Mouse (Mus musculus) kidney, embryonic 14.5 days (tissue): ENCODE data around the gene Opn5. TPM values are rescaled to one million over a fixed set of nuclear protein-coding genes. Genes with fewer than 3 reads are reported as not detected.

Experiments used
- ATAC-seq: fragments of 200-750 bp; cut with Nextera tagmentation; 2 replicates; pipeline ENCODE4 v1.8.0; 2017; ENCODE audit warnings: moderate number of reproducible peaks, mild to moderate bottlenecking, moderate TSS enrichment, moderate library complexity; ENCODE audit not compliant: low FRiP score, low TSS enrichment
- H3K27ac ChIP-seq: fragments of 300-500 bp; sonication (generic); 2 replicates; pipeline ENCODE4 v1.5.1; 2014; ENCODE audit warnings: low read depth, mild to moderate bottlenecking, low read length, moderate library complexity, mixed read lengths
- H3K27me3 ChIP-seq: fragments of 300-500 bp; sonication (generic); 2 replicates; pipeline ENCODE4 v1.6.1; 2014; ENCODE audit warnings: mild to moderate bottlenecking, low read length; ENCODE audit not compliant: control insufficient read depth, insufficient read depth
- H3K36me3 ChIP-seq: fragments of 300-500 bp; sonication (generic); 2 replicates; pipeline ENCODE4 v1.6.1; 2014; ENCODE audit warnings: low read length, mixed read lengths; ENCODE audit not compliant: control insufficient read depth, insufficient read depth
- H3K4me1 ChIP-seq: fragments of 300-500 bp; sonication (generic); 2 replicates; pipeline ENCODE4 v1.6.1; 2014; ENCODE audit warnings: low read length, mixed read lengths; ENCODE audit not compliant: control insufficient read depth, insufficient read depth
- H3K4me2 ChIP-seq: fragments of 300-500 bp; sonication (generic); replicated peaks from 2 replicates; pipeline ENCODE4 v1.6.1; 2014; ENCODE audit warnings: low read depth, mild to moderate bottlenecking, low read length
- H3K4me3 ChIP-seq: fragments of 300-500 bp; sonication (generic); 2 replicates; pipeline ENCODE4 v1.5.1; 2014; ENCODE audit warnings: mild to moderate bottlenecking, low read length
- H3K9ac ChIP-seq: fragments of 300-500 bp; sonication (generic); 2 replicates; pipeline ENCODE4 v1.6.1; 2014; ENCODE audit warnings: low read depth, mild to moderate bottlenecking, low read length, moderate library complexity
- H3K9me3 ChIP-seq: fragments of 300-500 bp; sonication (generic); 2 replicates; pipeline ENCODE4 v1.6.1; 2016; ENCODE audit warnings: low read length; ENCODE audit not compliant: control insufficient read depth
- WGBS: fragments of 180-500 bp; shearing (Covaris S2); extraction: QIAGEN DNeasy Blood & Tissue Kit; methylation state at CpG from one replicate; pipeline ENCODE4 v1.1.7; 2014; 5-methylcytosine and 5-hydroxymethylcytosine counted together
- polyA plus RNA-seq: library from polyadenylated mRNA; unstranded; fragments of >200 nt; fragmentation: Nextera tagmentation; extraction: Ambion mirVana; gene quantifications from 2 replicates; pipeline ENCODE4 v1.2.1, GENCODE M21; 2014

The Opn5 gene
- polyA plus RNA-seq: 0.33 and 0.37 TPM in 2 replicates

- Histone ChIP-seq H3K4me3 (no peak within 1 kb of the TSS), H3K36me3 (no peaks in the 10 kb centered on the region), H3K27me3 (no peaks in the 10 kb centered on the region), H3K9me3 (no peaks in the 10 kb centered on the region), H3K4me2 (no peak within 1 kb of the TSS), H3K27ac (no peak within 1 kb of the TSS), H3K4me1 (no peaks in the 10 kb centered on the region; the same call in 1 of the 2 replicates), H3K9ac (no peak within 1 kb of the TSS)
- WGBS: 82% methylated on average over 8 of the region's 8 CpGs
- no peak for ATAC-seq
Measured at GRCm38 (mm10) chr17:42611295-42611694, at the start of gene Opn5. Opn5 (minus strand) TSS chr17:42611395.

DNA sequence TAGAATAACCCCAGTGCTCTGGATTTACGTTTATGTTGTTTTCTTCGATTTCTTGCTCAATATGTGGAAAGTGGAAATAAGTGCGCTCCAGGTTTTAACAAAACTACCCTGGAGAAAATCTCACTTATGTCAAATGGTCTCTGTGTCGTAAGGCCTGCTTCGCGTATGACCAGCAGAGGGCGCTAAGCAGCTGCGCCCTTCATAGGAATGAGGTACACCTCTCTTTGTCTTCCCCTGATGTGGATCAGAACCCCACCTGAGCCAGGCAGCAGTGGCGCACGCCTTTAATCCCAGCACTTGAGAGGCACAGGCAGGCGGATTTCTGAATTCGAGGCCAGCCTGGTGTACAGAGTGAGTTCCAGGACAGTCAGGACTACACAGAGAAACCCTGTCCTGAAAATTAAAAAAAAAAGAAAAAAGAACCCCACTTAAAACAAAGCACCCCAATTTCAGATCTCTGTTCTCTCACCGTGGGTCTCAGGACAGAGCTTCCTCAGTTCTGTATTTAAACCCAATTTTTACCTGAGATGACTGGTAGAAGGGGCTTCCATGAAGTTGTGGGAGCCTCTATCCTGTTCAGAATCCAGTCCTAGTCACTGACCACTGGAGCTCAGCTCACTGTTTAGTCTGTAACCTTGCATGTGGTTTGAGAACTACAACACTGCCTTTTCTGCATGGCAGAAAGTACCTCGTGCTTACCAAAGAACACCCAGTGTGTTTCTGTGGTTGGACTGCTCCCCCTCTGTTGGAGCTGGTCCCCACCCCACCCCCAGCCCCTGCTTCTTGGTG lies 47.6 kb upstream of the Opn5 start:
- Histone ChIP-seq H3K4me3 (no peak overlapping the region), H3K27ac (no peak overlapping the region), H3K36me3 (no peaks in the 10 kb centered on the region), H3K4me1 (no peaks in the 10 kb centered on the region), H3K4me2 (no peak overlapping the region), H3K9ac (no peak overlapping the region; the same call in 1 of the 2 replicates), H3K27me3 (no peaks in the 10 kb centered on the region), H3K9me3 (no peaks in the 10 kb centered on the region)
- WGBS: 26% methylated on average over 14 of the region's 14 CpGs
- ATAC-seq: peak; percentile 84; the same call in 1 of the 2 replicates

GRCm38 (mm10) chr17:42643416-42643815 lies 32.2 kb upstream of the Opn5 start:
- Histone ChIP-seq H3K9ac (no peak overlapping the region), H3K27me3 (no peaks in the 10 kb centered on the region), H3K9me3 (no peaks in the 10 kb centered on the region), H3K4me2 (no peak overlapping the region), H3K4me3 (no peak overlapping the region), H3K4me1 (no peaks in the 10 kb centered on the region), H3K36me3 (no peaks in the 10 kb centered on the region), H3K27ac (no peak overlapping the region)
- WGBS: 83% methylated on average over 3 of the region's 3 CpGs
- no peak for ATAC-seq

- H3K4me3 ChIP-seq: no peak overlapping the region
- no peaks in the 10 kb centered on the region for H3K27me3 ChIP-seq
- no peak for ATAC-seq
- H3K27ac ChIP-seq: no peak overlapping the region
- H3K4me1 ChIP-seq: no peaks in the 10 kb centered on the region
- 90% methylated on average over 2 of the region's 2 CpGs for WGBS
- no peak overlapping the region for H3K9ac ChIP-seq
- H3K4me2 ChIP-seq: no peak overlapping the region
- H3K36me3 ChIP-seq: no peaks in the 10 kb centered on the region
- H3K9me3 ChIP-seq: no peaks in the 10 kb centered on the region
Measured at GRCm38 (mm10) chr17:42630206-42630605, 19.0 kb upstream of the Opn5 start.

DNA sequence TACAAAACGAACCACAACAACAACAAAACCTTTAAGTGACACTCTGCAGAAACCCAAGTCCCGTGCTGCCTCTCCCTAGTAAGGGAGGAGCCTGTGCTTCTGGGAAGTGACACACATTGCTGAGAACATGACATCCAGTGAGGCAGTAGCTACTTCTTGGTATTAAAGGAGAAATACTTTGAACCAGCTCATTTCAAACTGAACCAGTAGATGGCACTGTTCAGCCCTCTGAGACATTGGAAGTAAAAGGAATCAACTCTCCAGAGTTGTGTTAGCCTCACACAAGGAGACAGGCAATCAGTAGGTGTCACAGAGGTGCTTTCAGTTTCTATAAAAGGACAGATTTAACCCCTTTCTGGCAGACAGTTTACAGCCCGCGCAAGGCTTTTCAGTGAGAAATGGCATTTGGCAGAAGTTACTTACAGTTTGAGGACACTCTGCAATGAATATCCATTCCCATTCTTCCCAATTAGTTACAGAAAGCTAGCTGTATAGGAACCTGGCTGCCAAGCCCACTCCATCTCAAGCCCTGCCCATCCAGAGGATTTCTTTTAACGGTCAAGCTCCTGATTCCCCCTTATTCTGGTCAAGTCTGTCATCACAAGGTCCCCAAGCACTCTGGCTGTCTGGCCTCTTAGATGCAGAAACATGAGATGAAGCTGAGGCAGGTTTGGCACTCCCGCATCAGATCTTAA lies 2.0 kb upstream of the Opn5 start:
- no peak overlapping the region for H3K27ac ChIP-seq
- no peak overlapping the region for H3K9ac ChIP-seq
- no peaks in the 10 kb centered on the region for H3K9me3 ChIP-seq
- ATAC-seq: no peak; the same call in 1 of the 2 replicates
- no peak overlapping the region for H3K4me2 ChIP-seq
- H3K4me3 ChIP-seq: no peak overlapping the region
- WGBS: 34% methylated on average over 6 of the region's 6 CpGs
- no peaks in the 10 kb centered on the region for H3K27me3 ChIP-seq
- H3K36me3 ChIP-seq: no peaks in the 10 kb centered on the region
- H3K4me1 ChIP-seq: no peaks in the 10 kb centered on the region

DNA sequence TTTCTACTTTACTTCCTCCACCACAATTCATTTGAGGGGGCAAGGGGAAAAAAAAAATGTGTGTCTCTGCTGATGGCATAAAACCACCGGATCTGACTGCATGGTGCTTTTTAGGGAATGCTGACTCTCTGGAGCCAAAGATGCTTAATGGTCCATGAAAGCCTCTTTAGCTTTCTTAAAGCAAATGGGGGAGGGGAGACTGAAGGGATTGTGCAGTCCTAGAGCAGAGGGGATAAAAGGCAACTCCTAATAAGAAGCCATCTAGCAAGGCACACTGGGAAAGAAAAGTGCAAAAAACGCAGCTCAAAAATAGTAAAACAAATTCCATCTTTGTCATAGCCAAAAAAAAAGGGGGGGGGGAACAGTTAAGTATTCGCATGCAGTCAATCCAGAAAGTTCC lies 2.9 kb downstream of the Opn5 start:
- no peak overlapping the region for H3K4me3 ChIP-seq
- no peak overlapping the region for H3K9ac ChIP-seq
- H3K4me1 ChIP-seq: no peaks in the 10 kb centered on the region; the same call in 1 of the 2 replicates
- no peaks in the 10 kb centered on the region for H3K27me3 ChIP-seq
- no peaks in the 10 kb centered on the region for H3K36me3 ChIP-seq
- no peak overlapping the region for H3K4me2 ChIP-seq
- H3K27ac ChIP-seq: no peak overlapping the region
- H3K9me3 ChIP-seq: no peaks in the 10 kb centered on the region
- WGBS: 44% methylated on average over 3 of the region's 3 CpGs
- peak; percentile 73; the same call in 1 of the 2 replicates for ATAC-seq

DNA sequence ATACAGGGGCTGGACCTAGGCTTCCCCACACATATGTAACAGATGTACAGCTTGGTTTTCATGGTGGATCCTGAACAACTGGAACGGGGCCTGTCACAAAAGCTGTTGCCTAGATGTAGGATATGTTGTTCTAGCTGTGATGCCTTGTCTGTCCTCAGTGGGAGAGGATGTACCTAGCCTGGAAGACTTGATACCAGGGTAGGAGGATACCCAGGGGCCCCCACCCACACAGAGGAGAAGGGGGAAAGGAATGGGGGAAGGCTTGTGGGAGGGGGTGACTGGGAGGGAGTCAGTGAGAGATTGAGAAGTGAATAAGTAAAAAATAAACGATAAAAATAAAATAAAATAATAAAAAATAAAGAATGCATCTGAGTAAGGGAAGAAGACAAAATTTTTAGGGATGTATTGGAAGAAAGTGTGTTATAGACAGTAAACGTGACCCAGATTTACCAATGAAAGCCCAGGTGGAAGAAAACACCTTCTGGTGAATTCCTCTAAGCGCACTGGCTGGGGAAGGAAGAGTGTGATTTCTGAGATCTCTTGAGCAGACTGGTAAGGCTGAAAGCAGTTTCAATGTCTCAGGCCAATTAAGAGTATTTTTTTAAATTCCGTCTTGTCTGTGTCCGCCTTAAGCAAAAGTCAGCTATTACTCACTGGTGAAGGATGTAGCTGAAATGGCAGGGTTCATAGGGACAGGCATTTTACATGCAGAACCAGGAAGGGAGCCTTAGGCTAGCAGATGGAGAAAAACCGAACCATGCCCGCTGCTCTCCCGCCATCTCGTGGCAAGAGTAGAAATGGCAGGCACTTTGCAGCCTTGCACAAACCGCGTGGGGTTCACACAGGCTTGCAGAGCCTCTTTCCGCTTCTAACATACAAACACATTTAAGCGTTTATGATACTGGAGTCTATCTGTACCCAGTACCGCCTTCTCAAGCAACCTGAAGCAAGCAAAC lies 8.1 kb downstream of the Opn5 start:
- Histone ChIP-seq H3K27me3 (no peaks in the 10 kb centered on the region), H3K4me2 (no peak overlapping the region), H3K9me3 (no peaks in the 10 kb centered on the region), H3K4me3 (no peak overlapping the region), H3K4me1 (no peaks in the 10 kb centered on the region; the same call in 1 of the 2 replicates), H3K27ac (no peak overlapping the region), H3K9ac (no peak overlapping the region), H3K36me3 (no peaks in the 10 kb centered on the region)
- WGBS: 28% methylated on average over 15 of the region's 15 CpGs
- ATAC-seq: peak; percentile 90

DNA sequence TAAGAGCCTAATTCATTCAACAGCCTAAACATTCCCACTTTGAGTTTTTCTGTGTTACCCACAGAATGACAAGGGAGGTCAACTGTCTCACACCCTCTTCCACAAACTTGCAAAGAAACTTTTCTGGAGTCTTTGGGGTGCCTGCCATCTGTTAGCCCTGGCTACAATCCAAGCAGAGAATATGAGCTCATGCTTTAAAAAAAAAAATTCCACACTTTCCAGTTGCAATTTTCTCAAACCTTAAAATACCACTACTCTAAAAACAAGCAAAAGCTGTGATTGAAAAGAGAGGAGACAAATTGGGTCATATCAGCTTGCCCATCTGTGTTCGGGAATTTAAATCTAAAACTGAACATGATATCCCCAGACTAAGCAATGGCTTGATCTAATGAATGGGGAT lies 24.7 kb downstream of the Opn5 start:
- H3K4me1 ChIP-seq: no peaks in the 10 kb centered on the region
- H3K4me2 ChIP-seq: no peak overlapping the region
- 86% methylated on average over 1 of the region's 1 CpGs for WGBS
- H3K9ac ChIP-seq: no peak overlapping the region
- H3K27ac ChIP-seq: no peak overlapping the region
- H3K9me3 ChIP-seq: no peaks in the 10 kb centered on the region
- H3K36me3 ChIP-seq: no peaks in the 10 kb centered on the region
- H3K4me3 ChIP-seq: no peak overlapping the region
- ATAC-seq: no peak
- no peaks in the 10 kb centered on the region for H3K27me3 ChIP-seq
